Mouse (Mus musculus) cerebellum, adult 2 months (tissue): ENCODE data around the gene Psmb1.

Experiments used
- CTCF ChIP-seq: fragments of 200-500 bp; IDR thresholded peaks from 2 replicates; pipeline ENCODE4 v1.5.1; 2011; ENCODE audit warnings: low read depth, mild to moderate bottlenecking, control low read depth, low read length, moderate library complexity, borderline replicate concordance; ENCODE audit not compliant: insufficient read depth
- POLR2A ChIP-seq: fragments of 200-500 bp; IDR thresholded peaks from 2 replicates; pipeline ENCODE4 v1.6.1; 2011; ENCODE audit warnings: low read length, control low read depth, borderline replicate concordance; ENCODE audit not compliant: insufficient read depth

GRCm38 (mm10) chr17:15535943-15536342, 36.4 kb upstream of the Psmb1 start:
- TF ChIP-seq CTCF (no peak), POLR2A (no peak)
